ENCODE assay signal across 24 mouse cellular contexts in the genomic region with DNA sequence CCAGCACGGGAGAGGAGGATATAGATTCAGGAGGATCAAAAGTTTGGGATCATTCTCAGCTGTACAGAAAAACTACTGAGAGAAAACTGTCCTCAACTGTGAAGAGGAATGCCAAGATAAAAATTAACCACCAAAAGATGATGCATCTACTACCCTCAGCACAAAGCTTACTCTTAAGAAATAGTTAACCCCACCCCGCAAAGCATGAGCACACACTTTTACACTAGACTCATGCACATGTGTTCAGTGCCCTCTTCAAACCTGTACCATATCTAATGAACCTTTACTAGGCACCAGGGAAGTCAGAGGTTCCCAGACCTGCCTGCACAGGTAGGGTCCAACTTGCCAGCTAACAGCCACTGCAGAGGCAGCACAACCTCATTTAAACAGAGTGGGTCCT.
DNase-seq lines count a peak whose midpoint lies in the region; ATAC-seq lines count a peak whose summit lies in the region.
"Had no signal": no experiment of that assay in that cellular context is flagged by ENCODE, and none has a peak within 500 bp of the region (broad histone marks: within the 10 kb centered on the region; RNA-seq: fewer than 3 reads in every experiment).

No protein-coding gene starts in this region.

- H3K36me3 ChIP-seq in kidney, embryonic 15.5 days, result no peaks in the 10 kb centered on the region
- H3K36me3 ChIP-seq: embryonic facial prominence, embryonic 10.5 days; embryonic facial prominence, embryonic 13.5 days; forebrain, embryonic 10.5 days; heart, embryonic 12.5 days; heart, embryonic 15.5 days had no signal

- H3K9me3 ChIP-seq in kidney, embryonic 15.5 days (replicated peaks), result no peaks in the 10 kb centered on the region
- H3K9me3 ChIP-seq: embryonic facial prominence, embryonic 10.5 days; embryonic facial prominence, embryonic 13.5 days; forebrain, embryonic 10.5 days; forebrain, embryonic 13.5 days; heart, embryonic 12.5 days; heart, embryonic 15.5 days had no signal

- WGBS in kidney, embryonic 15.5 days, result 81% methylated on average over 2 of the region's 2 CpGs

- ATAC-seq in kidney, embryonic 15.5 days (replicated peaks; ENCODE audit: low FRiP score), result no peak
- ATAC-seq: CD4-positive, CD25-positive, alpha-beta regulatory T cell, adult 4 months; forebrain, embryonic 13.5 days; forebrain, embryonic 16.5 days; hindbrain, postnatal 0 days had no signal

- no peak overlapping the region for H3K27ac ChIP-seq in kidney, embryonic 15.5 days
- H3K27ac ChIP-seq: embryonic facial prominence, embryonic 10.5 days; forebrain, embryonic 10.5 days; forebrain, embryonic 13.5 days; gastrocnemius, adult 2 months; heart, embryonic 15.5 days; hindbrain, embryonic 14.5 days; hindbrain, postnatal 0 days had no signal

- H3K4me3 ChIP-seq in kidney, embryonic 15.5 days (replicated peaks), result no peak overlapping the region
- H3K4me3 ChIP-seq: embryonic facial prominence, embryonic 10.5 days; embryonic facial prominence, embryonic 13.5 days; erythroblast, embryonic 14.5 days; forebrain, embryonic 10.5 days; forebrain, embryonic 13.5 days; gastrocnemius, adult 2 months; heart, embryonic 12.5 days; heart, embryonic 15.5 days had no signal

- H3K9ac ChIP-seq in kidney, embryonic 15.5 days, result no peak overlapping the region
- H3K9ac ChIP-seq: embryonic facial prominence, embryonic 13.5 days; forebrain, embryonic 13.5 days; heart, embryonic 12.5 days; heart, embryonic 15.5 days; hindbrain, embryonic 14.5 days had no signal

- H3K4me1 ChIP-seq in kidney, embryonic 15.5 days, result peaks cover 10% of the 10 kb centered on the region; the same call in 1 of the 2 replicates
- H3K4me1 ChIP-seq: heart, embryonic 15.5 days had no signal

- peak; percentile 11 for DNase-seq in kidney, adult 18-20 months
- DNase-seq in kidney, adult 9 months, result peak; percentile 58
- no peak for DNase-seq in kidney, postnatal 4 days
- peak; percentile 23 for DNase-seq in kidney, postnatal 14 days
- DNase-seq in layer of hippocampus, postnatal 25 days (ENCODE audit: extremely low spot score in 1 of 2, low spot score in 1 of 2), result no peak
- DNase-seq in frontal cortex, adult 2 months (ENCODE audit: extremely low spot score in 1 of 2, low spot score in 1 of 2), result no peak
- DNase-seq: cerebellum, adult 11-12 months; cerebellum, adult 8-10 months; cerebellum, postnatal 36 days; embryo, embryonic 11 days; gastrocnemius, adult 2 months; gastrocnemius, postnatal 14 days had no signal

- peaks cover 19% of the 10 kb centered on the region for H3K27me3 ChIP-seq in kidney, embryonic 15.5 days
- H3K27me3 ChIP-seq: embryonic facial prominence, embryonic 13.5 days; forebrain, embryonic 13.5 days; heart, embryonic 12.5 days had no signal

- no peak overlapping the region for H3K4me2 ChIP-seq in kidney, embryonic 15.5 days
- H3K4me2 ChIP-seq: embryonic facial prominence, embryonic 13.5 days; forebrain, embryonic 13.5 days; heart, embryonic 12.5 days; heart, embryonic 15.5 days; hindbrain, embryonic 14.5 days had no signal

Comparison
In these comparisons a context has a peak if more than half of its experiments do, and no peak if none do; other contexts are left out.
1. DNase-seq: peak in kidney, adult 18-20 months (single experiment), kidney, adult 9 months (single experiment) and kidney, postnatal 14 days (single experiment); none in kidney, postnatal 4 days (0 of 2), layer of hippocampus, postnatal 25 days (0 of 2) and frontal cortex, adult 2 months (0 of 2).